Mouse (Mus musculus) neural tube, embryonic 12.5 days (tissue): ENCODE results near the gene Gm32802. TPM values are rescaled to one million over a fixed set of nuclear protein-coding genes. Genes with fewer than 3 reads are reported as not detected.
"Not testable (repeated sequence)": the region's sequence is repeated elsewhere in the genome, so short reads cannot be mapped to it uniquely, and the experiment has no call there.

Experiments
- ATAC-seq: fragments of 200-750 bp; cut with Nextera tagmentation; 2 replicates; pipeline ENCODE4 v1.8.0; 2017; ENCODE audit warnings: low read depth, mild to moderate bottlenecking, moderate TSS enrichment, moderate library complexity; ENCODE audit not compliant: low FRiP score
- H3K27ac ChIP-seq: fragments of 300-500 bp; sonication (generic); 2 replicates; pipeline ENCODE4 v1.5.1; 2016
- H3K27me3 ChIP-seq: fragments of 300-500 bp; sonication (generic); replicated peaks from 2 replicates; pipeline ENCODE4 v1.6.1; 2016; ENCODE audit warnings: mild to moderate bottlenecking
- H3K36me3 ChIP-seq: fragments of 300-500 bp; sonication (generic); 2 replicates; pipeline ENCODE4 v1.6.1; 2016; ENCODE audit warnings: mild to moderate bottlenecking
- H3K4me1 ChIP-seq: fragments of 300-500 bp; sonication (generic); 2 replicates; pipeline ENCODE4 v1.6.1; 2016
- H3K4me2 ChIP-seq: fragments of 300-500 bp; sonication (generic); replicated peaks from 2 replicates; pipeline ENCODE4 v1.6.1; 2016; ENCODE audit warnings: mild to moderate bottlenecking
- H3K4me3 ChIP-seq: fragments of 300-500 bp; sonication (generic); 2 replicates; pipeline ENCODE4 v1.5.1; 2016
- H3K9ac ChIP-seq: fragments of 300-500 bp; sonication (generic); 2 replicates; pipeline ENCODE4 v1.6.1; 2016; ENCODE audit warnings: mild to moderate bottlenecking
- H3K9me3 ChIP-seq: fragments of 300-500 bp; sonication (generic); 2 replicates; pipeline ENCODE4 v1.6.1; 2016; ENCODE audit warnings: mild to moderate bottlenecking
- WGBS: fragments of 180-500 bp; shearing (Covaris S2); methylation state at CpG from one replicate; pipeline ENCODE4 v1.1.7; 2016; 5-methylcytosine and 5-hydroxymethylcytosine counted together
- polyA plus RNA-seq: library from polyadenylated mRNA; unstranded; fragments of >200 nt; fragmentation: Nextera tagmentation; extraction: Ambion mirVana; gene quantifications from 2 replicates; pipeline ENCODE4 v1.2.1, GENCODE M21; 2016

The Gm32802 gene
- polyA plus RNA-seq, 1 experiment from 2014 or later, result 0.10 TPM

- not testable (repeated sequence) for H3K4me2 ChIP-seq, H3K4me3 ChIP-seq, H3K27me3 ChIP-seq, H3K9ac ChIP-seq, ATAC-seq, H3K9me3 ChIP-seq, H3K36me3 ChIP-seq, H3K27ac ChIP-seq, H3K4me1 ChIP-seq
- WGBS, result 41% methylated on average over 2 of the region's 2 CpGs
Measured at GRCm38 (mm10) chr10:118302133-118302532, 43.6 kb downstream of the Gm32802 start.

Other genes with a start within 250 kb of the Gm32802 start
- 47.1 and 47.5 TPM in 2 replicates for gene Mdm1, start 116.9 kb upstream of the Gm32802 start, polyA plus RNA-seq
- gene Il22, start 53.7 kb upstream of the Gm32802 start, polyA plus RNA-seq, result not detected in 2 replicates
- gene Gm32717, start 17.9 kb upstream of the Gm32802 start, polyA plus RNA-seq, result 0.10 and 0.29 TPM in 2 replicates
- gene Iltifb, start 36.4 kb downstream of the Gm32802 start, polyA plus RNA-seq, result not detected in 2 replicates
- gene Gm9040, start 68.3 kb downstream of the Gm32802 start, polyA plus RNA-seq, result not detected in 2 replicates
- gene Gm9044, start 73.7 kb downstream of the Gm32802 start, polyA plus RNA-seq, result not detected in 2 replicates
- not detected in 2 replicates for gene Gm9045, start 79.1 kb downstream of the Gm32802 start, polyA plus RNA-seq
- not detected in 2 replicates for gene Gm9046, start 84.6 kb downstream of the Gm32802 start, polyA plus RNA-seq
- not detected in 2 replicates for gene Gm9048, start 90.0 kb downstream of the Gm32802 start, polyA plus RNA-seq
- gene Gm9049, start 95.4 kb downstream of the Gm32802 start, polyA plus RNA-seq, result not detected in 2 replicates
- not detected in 2 replicates for gene Ifng, start 182.4 kb downstream of the Gm32802 start, polyA plus RNA-seq